Mouse (Mus musculus): ENCODE measurements at regions not wholly inside any gene's neighbourhood (a gene's known extent, or its start where the extent isn't known, plus 50 kb on each side); places are given as distances from the start of the nearest gene placed in this dataset.

- Histone ChIP-seq H3K27me3 (ENCODE audit: control insufficient read depth, insufficient read depth, low read length) (no peaks in the 10 kb centered on the region), H3K27ac (ENCODE audit: insufficient read depth, low read length) (no peak overlapping the region), H3K4me3 (replicated peaks; ENCODE audit: insufficient read depth, low read depth, low read length) (no peak overlapping the region), H3K4me1 (ENCODE audit: control insufficient read depth, insufficient read depth, low read length) (no peaks in the 10 kb centered on the region; the same call in 1 of the 2 replicates)
- DNase-seq: no peak
- TF ChIP-seq POLR2A (IDR thresholded peaks at IDR 0.05; ENCODE audit: borderline replicate concordance, insufficient read depth, low read length): no peak
- no peak for TF ChIP-seq CTCF (IDR thresholded peaks at IDR 0.05; ENCODE audit: borderline replicate concordance, insufficient read depth, low read depth, low read length)
- WGBS: 78% methylated on average over 5 of the region's 5 CpGs
Observed at GRCm38 (mm10) chr12:112345797-112346196, 143.5 kb upstream of the A530016L24Rik start.

- no peak overlapping the region for H3K27ac ChIP-seq (ENCODE audit: insufficient read depth, low read length)
- WGBS: 97% methylated on average over 9 of the region's 9 CpGs
- H3K4me3 ChIP-seq (replicated peaks; ENCODE audit: insufficient read depth, low read depth, low read length): no peak overlapping the region
- TF ChIP-seq CTCF (IDR thresholded peaks at IDR 0.05; ENCODE audit: borderline replicate concordance, insufficient read depth, low read depth, low read length): no peak
- no peak for TF ChIP-seq POLR2A (IDR thresholded peaks at IDR 0.05; ENCODE audit: borderline replicate concordance, insufficient read depth, low read length)
- H3K27me3 ChIP-seq (ENCODE audit: control insufficient read depth, insufficient read depth, low read length): no peaks in the 10 kb centered on the region
- H3K4me1 ChIP-seq (ENCODE audit: control insufficient read depth, insufficient read depth, low read length): no peaks in the 10 kb centered on the region; the same call in 1 of the 2 replicates
- no peak for DNase-seq
Observed at GRCm38 (mm10) chr12:112348116-112348515, 141.1 kb upstream of the A530016L24Rik start.

- H3K27me3 ChIP-seq (ENCODE audit: control insufficient read depth, insufficient read depth, low read length): no peaks in the 10 kb centered on the region
- no peaks in the 10 kb centered on the region; the same call in 1 of the 2 replicates for H3K4me1 ChIP-seq (ENCODE audit: control insufficient read depth, insufficient read depth, low read length)
- 50% methylated on average over 17 of the region's 17 CpGs for WGBS
- DNase-seq: no peak
- no peak overlapping the region for H3K27ac ChIP-seq (ENCODE audit: insufficient read depth, low read length)
- no peak overlapping the region for H3K4me3 ChIP-seq (replicated peaks; ENCODE audit: insufficient read depth, low read depth, low read length)
- no peak for TF ChIP-seq CTCF (IDR thresholded peaks at IDR 0.05; ENCODE audit: borderline replicate concordance, insufficient read depth, low read depth, low read length)
Observed at GRCm38 (mm10) chr12:112349676-112350318, 139.5 kb upstream of the A530016L24Rik start.

GRCm38 (mm10) chr12:112350733-112351132, 138.5 kb upstream of the A530016L24Rik start:
- H3K4me1 ChIP-seq (ENCODE audit: control insufficient read depth, insufficient read depth, low read length): no peaks in the 10 kb centered on the region
- TF ChIP-seq POLR2A (IDR thresholded peaks at IDR 0.05; ENCODE audit: borderline replicate concordance, insufficient read depth, low read length) (no peak), CTCF (IDR thresholded peaks at IDR 0.05; ENCODE audit: borderline replicate concordance, insufficient read depth, low read depth, low read length) (no peak)
- H3K27ac ChIP-seq (ENCODE audit: insufficient read depth, low read length): no peak overlapping the region
- no peak overlapping the region for H3K4me3 ChIP-seq (replicated peaks; ENCODE audit: insufficient read depth, low read depth, low read length)
- WGBS: 40% methylated on average over 9 of the region's 9 CpGs
- DNase-seq: no peak
- no peaks in the 10 kb centered on the region for H3K27me3 ChIP-seq (ENCODE audit: control insufficient read depth, insufficient read depth, low read length)

GRCm38 (mm10) chr12:112363349-112363748, 125.9 kb upstream of the A530016L24Rik start:
- Histone ChIP-seq H3K27ac (ENCODE audit: insufficient read depth, low read length) (no peak overlapping the region), H3K4me3 (replicated peaks; ENCODE audit: insufficient read depth, low read depth, low read length) (no peak overlapping the region), H3K4me1 (ENCODE audit: control insufficient read depth, insufficient read depth, low read length) (no peaks in the 10 kb centered on the region), H3K27me3 (ENCODE audit: control insufficient read depth, insufficient read depth, low read length) (no peaks in the 10 kb centered on the region; the same call in 1 of the 2 replicates)
- 89% methylated on average over 3 of the region's 3 CpGs for WGBS
- no peak for TF ChIP-seq POLR2A (IDR thresholded peaks at IDR 0.05; ENCODE audit: borderline replicate concordance, insufficient read depth, low read length)
- DNase-seq: no peak

GRCm38 (mm10) chr12:112367221-112367620, 122.0 kb upstream of the A530016L24Rik start:
- Histone ChIP-seq H3K4me3 (replicated peaks; ENCODE audit: insufficient read depth, low read depth, low read length) (no peak overlapping the region), H3K27me3 (ENCODE audit: control insufficient read depth, insufficient read depth, low read length) (no peaks in the 10 kb centered on the region), H3K4me1 (ENCODE audit: control insufficient read depth, insufficient read depth, low read length) (peaks cover 16% of the 10 kb centered on the region), H3K27ac (ENCODE audit: insufficient read depth, low read length) (no peak overlapping the region)
- 94% methylated on average over 4 of the region's 4 CpGs for WGBS
- TF ChIP-seq POLR2A (IDR thresholded peaks at IDR 0.05; ENCODE audit: borderline replicate concordance, insufficient read depth, low read length): no peak
- no peak for TF ChIP-seq CTCF (IDR thresholded peaks at IDR 0.05; ENCODE audit: borderline replicate concordance, insufficient read depth, low read depth, low read length)
- no peak for DNase-seq

- TF ChIP-seq CTCF (IDR thresholded peaks at IDR 0.05; ENCODE audit: borderline replicate concordance, insufficient read depth, low read depth, low read length) (no peak), POLR2A (IDR thresholded peaks at IDR 0.05; ENCODE audit: borderline replicate concordance, insufficient read depth, low read length) (no peak)
- no peak overlapping the region for H3K4me3 ChIP-seq (replicated peaks; ENCODE audit: insufficient read depth, low read depth, low read length)
- DNase-seq: no peak
- 91% methylated on average over 6 of the region's 6 CpGs for WGBS
- H3K4me1 ChIP-seq (ENCODE audit: control insufficient read depth, insufficient read depth, low read length): peaks cover 16% of the 10 kb centered on the region
- no peaks in the 10 kb centered on the region for H3K27me3 ChIP-seq (ENCODE audit: control insufficient read depth, insufficient read depth, low read length)
- no peak overlapping the region for H3K27ac ChIP-seq (ENCODE audit: insufficient read depth, low read length)
Observed at GRCm38 (mm10) chr12:112368112-112368511, 121.1 kb upstream of the A530016L24Rik start.

- H3K4me1 ChIP-seq (ENCODE audit: control insufficient read depth, insufficient read depth, low read length): peaks cover 21% of the 10 kb centered on the region
- DNase-seq: peak; percentile 48 to 62
- H3K4me3 ChIP-seq (replicated peaks; ENCODE audit: insufficient read depth, low read depth, low read length): no peak overlapping the region
- 15% methylated on average over 15 of the region's 15 CpGs for WGBS
- H3K27ac ChIP-seq (ENCODE audit: insufficient read depth, low read length): no peak overlapping the region
- TF ChIP-seq CTCF (IDR thresholded peaks at IDR 0.05; ENCODE audit: borderline replicate concordance, insufficient read depth, low read depth, low read length) (no peak), POLR2A (IDR thresholded peaks at IDR 0.05; ENCODE audit: borderline replicate concordance, insufficient read depth, low read length) (no peak)
- no peaks in the 10 kb centered on the region for H3K27me3 ChIP-seq (ENCODE audit: control insufficient read depth, insufficient read depth, low read length)
Observed at GRCm38 (mm10) chr12:112369581-112370371, 119.5 kb upstream of the A530016L24Rik start.
